Mouse (Mus musculus) midbrain, embryonic 11.5 days (tissue): ENCODE data around the gene Ptprm. TPM values are rescaled to one million over a fixed set of nuclear protein-coding genes. Genes with fewer than 3 reads are reported as not detected.

Source experiments
- ATAC-seq: fragments of 200-750 bp; cut with Nextera tagmentation; 2 replicates; pipeline ENCODE4 v1.8.0; 2017; ENCODE audit warnings: moderate TSS enrichment, moderate library complexity; ENCODE audit not compliant: low FRiP score
- DNase-seq: peaks from one replicate; pipeline ENCODE4 v3.0.0; 2015; ENCODE audit warnings: low spot score; ENCODE audit errors: missing footprints
- H3K27ac ChIP-seq: fragments of 300-500 bp; sonication (generic); 2 replicates; pipeline ENCODE4 v1.5.1; 2014; ENCODE audit warnings: low read depth, low read length
- H3K27me3 ChIP-seq: fragments of 300-500 bp; sonication (generic); 2 replicates; pipeline ENCODE4 v1.6.1; 2014; ENCODE audit warnings: mild to moderate bottlenecking, low read length, moderate library complexity, mixed read lengths; ENCODE audit not compliant: control insufficient read depth, insufficient read depth
- H3K36me3 ChIP-seq: fragments of 300-500 bp; sonication (generic); 2 replicates; pipeline ENCODE4 v1.6.1; 2014; ENCODE audit warnings: mild to moderate bottlenecking, low read length, moderate library complexity, mixed read lengths; ENCODE audit not compliant: control insufficient read depth, insufficient read depth
- H3K4me1 ChIP-seq: fragments of 300-500 bp; sonication (generic); 2 replicates; pipeline ENCODE4 v1.6.1; 2014; ENCODE audit warnings: low read length; ENCODE audit not compliant: control insufficient read depth, insufficient read depth
- H3K4me2 ChIP-seq: fragments of 300-500 bp; sonication (generic); 2 replicates; pipeline ENCODE4 v1.6.1; 2014; ENCODE audit warnings: mild to moderate bottlenecking, moderate library complexity
- H3K4me3 ChIP-seq: fragments of 300-500 bp; sonication (generic); 2 replicates; pipeline ENCODE4 v1.5.1; 2014; ENCODE audit warnings: low read depth, low read length
- H3K9ac ChIP-seq: fragments of 300-500 bp; sonication (generic); 2 replicates; pipeline ENCODE4 v1.6.1; 2014; ENCODE audit warnings: low read length
- H3K9me3 ChIP-seq: fragments of 300-500 bp; sonication (generic); 2 replicates; pipeline ENCODE4 v1.6.1; 2016; ENCODE audit warnings: low read length; ENCODE audit not compliant: control insufficient read depth
- WGBS: fragments of 180-500 bp; shearing (Covaris S2); extraction: QIAGEN DNeasy Blood & Tissue Kit; methylation state at CpG from one replicate; pipeline ENCODE4 v1.1.7; 2014; 5-methylcytosine and 5-hydroxymethylcytosine counted together
- polyA plus RNA-seq: library from polyadenylated mRNA; unstranded; fragments of >200 nt; fragmentation: Nextera tagmentation; extraction: Ambion mirVana; gene quantifications from 2 replicates; pipeline ENCODE4 v1.2.1, GENCODE M21; 2014

Gene Ptprm
- polyA plus RNA-seq, 1 experiment from 2014 or later = 8.9 TPM

DNA sequence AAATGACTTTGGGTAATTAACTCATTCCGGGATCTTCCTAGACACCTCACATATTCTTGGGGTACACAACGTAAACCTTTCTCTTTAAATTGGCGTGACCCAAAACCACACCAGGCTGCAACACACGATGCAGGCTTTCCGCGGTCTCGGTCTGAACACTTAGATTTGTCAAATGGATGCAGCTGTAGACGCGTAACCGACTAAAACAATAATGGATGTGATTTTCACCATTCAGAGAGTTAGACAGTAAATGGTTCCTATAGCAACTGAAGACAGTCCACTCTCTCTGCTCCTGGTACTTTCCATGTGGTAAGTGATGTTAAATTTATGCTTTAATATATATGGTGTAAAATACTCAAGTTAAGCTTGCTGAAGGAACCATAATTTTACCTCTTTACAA lies 300.1 kb downstream of the Ptprm start:
- DNase-seq (no peak), ATAC-seq (no peak)
- Histone ChIP-seq H3K9ac (no peak overlapping the region), H3K4me2 (no peak overlapping the region), H3K36me3 (no peaks in the 10 kb centered on the region), H3K27me3 (no peaks in the 10 kb centered on the region), H3K27ac (no peak overlapping the region), H3K9me3 (no peaks in the 10 kb centered on the region), H3K4me3 (no peak overlapping the region), H3K4me1 (no peaks in the 10 kb centered on the region)
- 93% methylated on average over 10 of the region's 10 CpGs for WGBS

DNA sequence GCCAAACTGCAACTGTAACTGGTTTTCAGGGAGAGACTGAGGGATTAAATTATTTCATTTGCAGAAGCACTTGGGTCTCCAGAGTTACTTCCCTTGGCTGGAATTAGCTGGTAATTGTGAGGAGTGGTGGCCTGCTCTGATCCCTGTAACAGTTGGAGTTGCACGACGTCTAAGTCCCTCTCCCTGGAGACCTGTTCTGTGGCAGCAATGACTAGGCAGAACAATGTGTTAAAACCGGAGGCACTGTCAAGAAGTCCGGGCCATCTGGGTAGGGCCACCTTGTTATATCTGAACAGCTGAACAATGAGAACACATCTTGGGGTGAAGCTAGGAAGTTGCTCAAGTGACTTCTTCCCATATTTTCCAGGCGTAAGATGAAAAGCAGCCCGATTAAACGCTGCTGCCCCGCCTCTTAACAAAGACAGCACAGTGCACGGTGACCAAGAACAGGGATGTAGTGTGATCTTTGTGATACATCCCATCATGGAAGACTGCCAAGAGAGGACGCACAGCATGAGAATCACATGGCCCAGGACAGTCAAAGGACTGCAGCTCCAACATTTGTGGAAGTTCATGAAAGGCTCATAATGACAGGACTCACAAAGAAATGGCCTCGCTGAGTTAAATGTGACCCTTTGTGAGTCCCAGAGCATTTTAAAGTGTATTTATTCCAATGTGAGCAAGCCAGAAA lies 301.5 kb downstream of the Ptprm start:
- Histone ChIP-seq H3K9me3 (no peaks in the 10 kb centered on the region), H3K36me3 (no peaks in the 10 kb centered on the region), H3K4me1 (peaks cover under 1% of the 10 kb centered on the region; the same call in 1 of the 2 replicates), H3K4me3 (no peak overlapping the region), H3K27ac (no peak overlapping the region), H3K4me2 (no peak overlapping the region), H3K9ac (no peak overlapping the region), H3K27me3 (no peaks in the 10 kb centered on the region)
- WGBS = 79% methylated on average over 11 of the region's 11 CpGs
- peak; percentile 83 for DNase-seq
- no peak for ATAC-seq

GRCm38 (mm10) chr17:67047697-67048096 lies 306.6 kb downstream of the Ptprm start:
- ATAC-seq = 0 out of 2 replicates have a peak, but pooled peaks have one; percentile 24
- DNase-seq = peak; percentile 83
- peak overlapping the region; percentile 43 for H3K9ac ChIP-seq

DNA sequence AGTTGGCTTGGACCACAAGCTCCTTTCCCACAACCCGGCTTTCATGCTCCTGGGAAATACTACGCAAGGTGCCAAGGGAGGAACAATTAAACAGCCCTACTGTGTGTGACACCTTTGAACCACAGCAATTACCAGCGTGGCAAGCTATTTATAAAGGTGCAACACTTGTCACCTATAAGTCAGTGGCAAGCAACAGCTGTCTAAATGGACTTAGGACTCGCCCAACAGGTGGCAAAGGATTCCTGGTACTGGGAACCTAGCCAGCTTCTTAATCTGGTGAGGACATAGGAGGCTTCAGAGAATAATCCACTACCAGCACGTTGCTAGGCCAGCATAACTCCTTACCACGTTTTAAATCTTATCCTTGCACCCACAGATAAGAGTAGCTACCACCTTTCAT lies 315.7 kb downstream of the Ptprm start:
- WGBS = 82% methylated on average over 6 of the region's 6 CpGs
- Histone ChIP-seq H3K36me3 (no peaks in the 10 kb centered on the region), H3K9ac (no peak overlapping the region), H3K27ac (no peak overlapping the region), H3K9me3 (no peaks in the 10 kb centered on the region), H3K4me1 (no peaks in the 10 kb centered on the region), H3K4me2 (no peak overlapping the region), H3K27me3 (no peaks in the 10 kb centered on the region), H3K4me3 (no peak overlapping the region)
- DNase-seq = no peak
- no peak for ATAC-seq

More at GRCm38 (mm10) chr17:67047697-67048096, 306.6 kb downstream of the Ptprm start:
- H3K9me3 ChIP-seq = no peaks in the 10 kb centered on the region
- no peak overlapping the region for H3K27ac ChIP-seq
- no peaks in the 10 kb centered on the region for H3K27me3 ChIP-seq
- 41% methylated on average over 4 of the region's 4 CpGs for WGBS
- 0 out of 2 replicates have a peak overlapping the region, but pooled peaks have one; percentile 3 for H3K4me2 ChIP-seq
- H3K4me3 ChIP-seq = no peak overlapping the region
- peaks cover 4% of the 10 kb centered on the region; the same call in 1 of the 2 replicates for H3K4me1 ChIP-seq
- no peaks in the 10 kb centered on the region for H3K36me3 ChIP-seq

- no peaks in the 10 kb centered on the region for H3K4me1 ChIP-seq
- WGBS = 91% methylated on average over 3 of the region's 3 CpGs
Measured at GRCm38 (mm10) chr17:67033547-67033946, 320.7 kb downstream of the Ptprm start.

GRCm38 (mm10) chr17:67032021-67032420 lies 322.2 kb downstream of the Ptprm start:
- Histone ChIP-seq H3K4me1 (no peaks in the 10 kb centered on the region), H3K27ac (no peak overlapping the region), H3K36me3 (no peaks in the 10 kb centered on the region), H3K27me3 (no peaks in the 10 kb centered on the region), H3K4me2 (no peak overlapping the region), H3K4me3 (no peak overlapping the region), H3K9ac (no peak overlapping the region), H3K9me3 (no peaks in the 10 kb centered on the region)
- ATAC-seq = no peak
- no peak for DNase-seq
- WGBS = 94% methylated on average over 6 of the region's 6 CpGs

More at GRCm38 (mm10) chr17:67033547-67033946, 320.7 kb downstream of the Ptprm start:
- ATAC-seq = no peak
- no peak overlapping the region for H3K4me3 ChIP-seq
- no peaks in the 10 kb centered on the region for H3K27me3 ChIP-seq
- no peak overlapping the region for H3K9ac ChIP-seq
- H3K27ac ChIP-seq = no peak overlapping the region
- H3K4me2 ChIP-seq = no peak overlapping the region
- no peaks in the 10 kb centered on the region for H3K9me3 ChIP-seq
- no peaks in the 10 kb centered on the region for H3K36me3 ChIP-seq
- DNase-seq = no peak

GRCm38 (mm10) chr17:67031341-67031740 lies 322.9 kb downstream of the Ptprm start:
- WGBS = 69% methylated on average over 4 of the region's 4 CpGs
- Histone ChIP-seq H3K9me3 (no peaks in the 10 kb centered on the region), H3K4me3 (no peak overlapping the region), H3K9ac (no peak overlapping the region), H3K36me3 (no peaks in the 10 kb centered on the region), H3K4me2 (no peak overlapping the region), H3K27me3 (no peaks in the 10 kb centered on the region), H3K4me1 (no peaks in the 10 kb centered on the region), H3K27ac (no peak overlapping the region)
- no peak for DNase-seq
- ATAC-seq = no peak

DNA sequence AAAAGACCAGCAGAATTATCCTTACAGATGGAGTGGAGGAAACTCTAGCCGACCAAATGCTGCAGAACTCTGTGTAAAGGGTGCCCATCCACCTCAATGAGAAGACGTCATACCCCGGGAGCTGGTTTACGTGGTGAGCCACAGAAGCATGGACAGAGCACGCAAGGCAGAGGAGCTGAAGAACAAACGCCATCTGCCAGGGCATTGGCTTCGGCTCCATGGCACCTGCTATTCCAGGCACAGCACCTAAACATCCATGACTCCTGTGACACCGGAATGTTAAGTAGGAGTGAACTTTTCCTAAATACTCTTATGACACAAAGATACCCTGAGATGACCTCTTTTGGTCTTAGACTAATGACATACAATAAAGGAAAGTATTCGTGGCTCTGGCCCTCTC lies 327.0 kb downstream of the Ptprm start:
- Histone ChIP-seq H3K4me3 (no peak overlapping the region), H3K27ac (no peak overlapping the region), H3K9ac (no peak overlapping the region), H3K27me3 (no peaks in the 10 kb centered on the region), H3K9me3 (no peaks in the 10 kb centered on the region), H3K4me2 (no peak overlapping the region), H3K4me1 (no peaks in the 10 kb centered on the region), H3K36me3 (no peaks in the 10 kb centered on the region)
- DNase-seq (no peak), ATAC-seq (no peak)
- 91% methylated on average over 9 of the region's 9 CpGs for WGBS

DNA sequence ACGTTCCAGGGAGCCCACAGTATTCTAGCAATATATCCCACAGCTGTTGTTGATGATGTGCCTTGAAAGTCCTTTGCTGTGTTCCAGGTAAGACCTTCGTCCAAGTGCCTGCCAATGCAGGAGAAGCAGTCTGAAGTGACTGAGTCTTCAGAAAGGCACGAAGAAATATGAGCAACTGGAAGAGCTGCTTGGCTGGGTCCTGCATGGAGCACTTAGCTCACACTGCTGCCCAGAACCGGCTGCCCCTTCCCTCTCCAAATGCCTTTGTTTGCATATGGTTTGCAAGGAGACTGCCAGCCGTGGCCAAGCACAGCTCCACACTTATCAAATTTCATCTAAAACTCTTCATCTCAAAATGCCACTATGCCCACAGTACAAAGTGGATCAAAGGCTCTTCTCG lies 337.8 kb downstream of the Ptprm start:
- H3K4me2 ChIP-seq = no peak overlapping the region
- no peak for ATAC-seq
- H3K4me3 ChIP-seq = no peak overlapping the region
- no peaks in the 10 kb centered on the region for H3K4me1 ChIP-seq
- H3K36me3 ChIP-seq = no peaks in the 10 kb centered on the region
- H3K27me3 ChIP-seq = no peaks in the 10 kb centered on the region
- no peaks in the 10 kb centered on the region for H3K9me3 ChIP-seq
- 81% methylated on average over 6 of the region's 6 CpGs for WGBS
- no peak overlapping the region for H3K9ac ChIP-seq
- no peak for DNase-seq
- H3K27ac ChIP-seq = no peak overlapping the region
